Mouse (Mus musculus) midbrain, embryonic 13.5 days (tissue): ENCODE results near the gene Wee2. TPM values are rescaled to one million over a fixed set of nuclear protein-coding genes. Genes with fewer than 3 reads are reported as not detected.

Experiments
- ATAC-seq: fragments of 200-750 bp; cut with Nextera tagmentation; 2 replicates; pipeline ENCODE4 v1.8.0; 2017; ENCODE audit warnings: mild to moderate bottlenecking, moderate TSS enrichment, moderate library complexity
- H3K27ac ChIP-seq: fragments of 300-500 bp; sonication (generic); 2 replicates; pipeline ENCODE4 v1.5.1; 2015; ENCODE audit warnings: inconsistent platforms, mild to moderate bottlenecking, moderate library complexity
- H3K27me3 ChIP-seq: fragments of 300-500 bp; sonication (generic); 2 replicates; pipeline ENCODE4 v1.6.1; 2015; ENCODE audit warnings: mild to moderate bottlenecking, inconsistent platforms
- H3K36me3 ChIP-seq: fragments of 300-500 bp; sonication (generic); 2 replicates; pipeline ENCODE4 v1.6.1; 2015; ENCODE audit warnings: mild to moderate bottlenecking, inconsistent platforms
- H3K4me1 ChIP-seq: fragments of 300-500 bp; sonication (generic); replicated peaks from 2 replicates; pipeline ENCODE4 v1.6.1; 2015; ENCODE audit warnings: inconsistent platforms
- H3K4me2 ChIP-seq: fragments of 300-500 bp; sonication (generic); replicated peaks from 2 replicates; pipeline ENCODE4 v1.6.1; 2015; ENCODE audit warnings: moderate library complexity, mild to moderate bottlenecking, inconsistent platforms
- H3K4me3 ChIP-seq: fragments of 300-500 bp; sonication (generic); replicated peaks from 2 replicates; pipeline ENCODE4 v1.5.1; 2015; ENCODE audit warnings: mild to moderate bottlenecking, inconsistent platforms
- H3K9ac ChIP-seq: fragments of 300-500 bp; sonication (generic); replicated peaks from 2 replicates; pipeline ENCODE4 v1.6.1; 2015; ENCODE audit warnings: mild to moderate bottlenecking, inconsistent platforms
- H3K9me3 ChIP-seq: fragments of 300-500 bp; sonication (generic); 2 replicates; pipeline ENCODE4 v1.6.1; 2016; ENCODE audit warnings: mild to moderate bottlenecking, inconsistent platforms
- WGBS: fragments of 180-500 bp; shearing (Covaris S2); methylation state at CpG from one replicate; pipeline ENCODE4 v1.1.7; 2015; 5-methylcytosine and 5-hydroxymethylcytosine counted together
- polyA plus RNA-seq: library from polyadenylated mRNA; unstranded; fragments of >200 nt; fragmentation: Nextera tagmentation; extraction: Ambion mirVana; gene quantifications from 2 replicates; pipeline ENCODE4 v1.2.1, GENCODE M21; 2015

Gene Wee2
- polyA plus RNA-seq, 1 experiment from 2014 or later: 0.13 TPM

DNA sequence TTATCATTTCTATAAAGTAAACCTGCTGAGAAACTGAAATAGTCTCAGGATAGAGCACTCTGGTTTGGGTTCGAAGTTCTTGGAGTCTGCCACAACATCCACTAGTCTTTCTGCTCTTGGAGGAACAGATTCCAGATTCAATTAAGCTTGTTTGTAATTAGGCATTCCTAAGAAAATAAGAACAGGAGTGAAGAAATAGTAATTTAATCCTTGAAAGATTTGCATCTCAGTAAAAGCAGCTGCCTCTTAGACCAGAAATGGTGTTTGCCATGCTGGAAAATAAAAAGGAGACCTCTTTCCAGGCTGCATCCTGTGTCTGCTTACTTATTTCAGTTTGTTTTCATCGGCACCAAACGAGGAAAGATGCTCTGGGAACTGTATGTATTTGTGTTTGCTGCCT is 54.3 kb downstream of the Wee2 start, which contains the start of gene Tas2r108:
Gene Tas2r108, plus strand, starts transcription at position 301 of the 400 bp plus-strand sequence.
- WGBS: 96% methylated on average over 3 of the region's 3 CpGs
- H3K4me2 ChIP-seq: no peak within 1 kb of the TSS
- H3K27me3 ChIP-seq: no peaks in the 10 kb centered on the region
- H3K9me3 ChIP-seq: no peaks in the 10 kb centered on the region
- no peak within 1 kb of the TSS for H3K9ac ChIP-seq
- no peak within 1 kb of the TSS for H3K4me3 ChIP-seq
- no peaks in the 10 kb centered on the region for H3K4me1 ChIP-seq
- no peak within 1 kb of the TSS for H3K27ac ChIP-seq
- ATAC-seq: no peak
- no peaks in the 10 kb centered on the region for H3K36me3 ChIP-seq

Other genes starting within 250 kb of the Wee2 start
- gene Agk, start 113.9 kb upstream of the Wee2 start, polyA plus RNA-seq: 36.5 and 40.5 TPM in 2 replicates
- gene E330009J07Rik, start 3.0 kb upstream of the Wee2 start, polyA plus RNA-seq: 14.2 and 14.3 TPM in 2 replicates
- 152 and 165 TPM in 2 replicates for gene Ssbp1, start 32.3 kb downstream of the Wee2 start, polyA plus RNA-seq
- gene Tas2r137, start 52.1 kb downstream of the Wee2 start, polyA plus RNA-seq: 0.15 TPM in 1 of 2 replicates, not detected in the other
- not detected in 2 replicates for gene Tas2r108, start 54.4 kb downstream of the Wee2 start, polyA plus RNA-seq
- not detected in 2 replicates for gene Prss37, start 80.4 kb downstream of the Wee2 start, polyA plus RNA-seq
- gene Olfr461, start 116.0 kb downstream of the Wee2 start, polyA plus RNA-seq: 0.12 and 0.16 TPM in 2 replicates
- gene Olfr460, start 130.4 kb downstream of the Wee2 start, polyA plus RNA-seq: not detected in 2 replicates
- 0.26 and 0.62 TPM in 2 replicates for gene Clec5a, start 146.7 kb downstream of the Wee2 start, polyA plus RNA-seq
- not detected in 2 replicates for gene Tas2r138, start 174.2 kb downstream of the Wee2 start, polyA plus RNA-seq
- not detected in 2 replicates for gene Mgam, start 189.7 kb downstream of the Wee2 start, polyA plus RNA-seq